Mouse (Mus musculus) lung, postnatal 14 days (tissue): Measurements from ENCODE around the gene Fkbp4.

Experiments used
- DNase-seq: peaks from one replicate; pipeline ENCODE4 v3.0.0; 2021

Fkbp4 gene

DNA sequence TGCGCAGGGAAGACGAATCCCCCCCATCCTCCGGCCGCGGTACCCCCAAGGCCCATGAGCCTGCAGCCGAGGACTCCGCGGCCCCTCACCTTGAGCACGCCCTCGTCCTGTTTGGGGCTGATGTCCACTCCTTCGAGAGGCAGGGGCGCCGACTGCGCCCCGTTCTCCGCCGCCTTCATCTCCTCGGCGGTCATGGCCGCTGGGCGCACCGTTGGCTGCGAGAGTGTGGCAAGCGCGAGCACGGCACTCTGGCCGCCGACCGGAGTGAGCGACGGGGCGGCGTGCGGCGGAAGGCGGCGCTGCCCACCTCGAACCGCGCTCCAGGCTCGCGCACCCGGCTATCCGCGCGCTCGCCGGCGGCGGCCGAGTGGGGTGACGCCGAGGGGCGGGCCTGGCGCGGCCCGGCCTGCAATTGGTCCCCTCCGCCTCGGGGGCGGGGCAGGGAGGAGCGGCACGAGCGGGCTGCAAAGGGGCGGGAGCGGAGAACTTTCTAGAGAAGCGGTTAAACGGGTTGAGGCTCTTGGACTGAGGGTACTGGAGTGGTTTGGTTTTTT, at the start of gene Fkbp4:
TSS of gene Fkbp4 (minus strand) at position 361 of the 554 bp plus-strand sequence.
- peak; percentile 93 for DNase-seq

DNA sequence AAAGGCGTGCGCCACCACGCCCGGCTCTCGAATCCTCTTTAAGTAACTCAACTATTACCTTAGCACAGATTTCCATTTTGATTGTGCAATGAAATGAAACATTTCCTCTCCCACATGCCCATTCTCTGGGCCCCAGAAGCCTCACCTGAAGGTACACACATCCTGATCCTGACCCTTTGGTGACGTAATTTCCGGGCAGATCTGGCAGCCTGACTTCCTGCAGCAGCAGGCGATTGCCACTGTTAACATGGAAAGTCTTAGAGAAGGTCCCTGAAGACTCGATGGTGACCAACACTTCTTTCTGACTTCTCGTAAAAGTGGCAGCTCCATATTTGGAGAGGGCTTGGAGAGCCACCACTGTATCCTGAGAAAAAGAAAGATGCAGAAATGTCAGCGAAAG, 49.3 kb upstream of the Fkbp4 start:
- no peak for DNase-seq

DNA sequence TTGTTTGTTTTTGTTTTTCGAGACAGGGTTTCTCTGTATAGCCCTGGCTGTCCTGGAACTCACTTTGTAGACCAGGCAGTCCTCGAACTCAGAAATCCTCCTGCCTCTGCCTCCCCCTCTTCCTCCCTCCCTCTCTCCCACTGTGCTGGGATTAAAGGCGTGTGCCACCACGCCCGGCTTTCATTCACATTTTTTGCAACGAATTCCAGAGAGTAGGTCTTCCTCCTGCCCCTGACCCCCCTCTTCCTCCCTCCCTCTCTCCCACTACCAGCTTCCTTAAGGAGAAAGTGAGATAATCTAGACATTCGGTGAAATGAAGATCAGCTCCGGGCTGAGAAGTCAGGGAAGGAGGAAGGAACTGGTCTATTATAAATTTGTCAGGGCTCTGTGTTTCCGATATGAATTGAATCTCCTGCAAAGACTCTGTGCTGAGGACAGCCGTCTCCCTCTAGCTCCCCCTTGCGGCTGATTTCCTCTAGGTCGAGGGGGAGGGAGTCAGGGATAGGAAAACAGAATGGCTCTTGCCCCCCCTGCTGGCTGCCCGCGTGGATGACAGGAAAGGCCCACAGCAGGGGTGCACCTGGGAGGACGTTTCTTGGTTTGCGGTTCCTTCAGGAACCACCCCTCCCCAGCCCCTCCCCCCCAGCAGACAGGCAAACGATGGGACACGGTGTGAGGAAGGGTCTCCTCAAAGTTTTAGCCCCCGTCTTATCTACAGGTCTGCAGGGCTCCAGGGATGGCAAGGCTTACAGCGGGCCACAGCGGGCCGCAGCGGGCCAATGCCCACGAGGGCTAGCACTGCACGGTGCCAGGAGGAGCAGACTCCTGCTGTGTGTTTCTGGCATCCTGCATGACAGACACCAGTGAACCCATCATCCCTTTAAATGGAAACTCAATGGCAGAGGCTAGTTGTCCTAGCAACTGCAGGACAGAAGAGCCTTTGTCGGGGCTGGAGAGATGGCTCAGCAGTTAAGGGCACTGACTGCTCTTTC, 41.3 kb upstream of the Fkbp4 start:
- DNase-seq = peak; percentile 99

DNA sequence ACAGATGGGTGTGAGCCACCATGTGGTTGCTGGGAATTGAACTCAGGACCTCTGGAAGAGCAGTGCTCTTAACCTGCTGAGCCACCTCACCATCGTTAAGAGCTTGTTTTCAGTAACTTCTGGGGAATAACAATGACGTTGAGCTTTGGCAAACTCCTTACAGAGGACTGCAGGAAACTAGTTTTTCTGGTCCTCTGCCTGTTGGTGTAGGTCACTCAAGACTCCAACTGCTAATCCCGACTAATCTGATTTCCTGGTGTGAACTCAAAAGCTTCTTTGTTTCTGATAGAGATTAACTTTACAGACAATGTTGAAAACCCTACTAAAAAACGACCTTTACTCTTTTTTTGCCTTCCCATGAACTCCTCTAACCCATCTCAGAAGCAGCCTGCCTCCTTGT, 39.0 kb upstream of the Fkbp4 start:
- no peak for DNase-seq

DNA sequence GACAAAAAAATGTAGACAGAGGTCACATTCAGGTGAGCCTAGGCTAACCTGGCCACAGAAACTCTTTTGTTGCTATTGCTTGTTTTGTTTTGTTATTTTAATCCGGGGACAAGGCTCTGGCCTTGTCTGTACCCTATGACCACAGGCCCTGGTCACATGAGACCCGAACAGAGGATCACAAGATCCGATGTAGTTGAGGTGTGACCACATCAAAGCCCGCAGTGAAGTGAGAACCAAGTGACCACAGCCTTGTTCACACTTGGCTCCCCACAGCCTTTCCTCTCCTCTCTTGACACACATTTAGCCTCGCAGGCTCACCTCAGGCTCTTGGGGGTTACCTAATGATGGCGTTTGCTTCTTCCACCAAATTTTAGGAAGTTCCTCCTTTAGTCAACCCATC, 35.6 kb upstream of the Fkbp4 start:
- no peak for DNase-seq

DNA sequence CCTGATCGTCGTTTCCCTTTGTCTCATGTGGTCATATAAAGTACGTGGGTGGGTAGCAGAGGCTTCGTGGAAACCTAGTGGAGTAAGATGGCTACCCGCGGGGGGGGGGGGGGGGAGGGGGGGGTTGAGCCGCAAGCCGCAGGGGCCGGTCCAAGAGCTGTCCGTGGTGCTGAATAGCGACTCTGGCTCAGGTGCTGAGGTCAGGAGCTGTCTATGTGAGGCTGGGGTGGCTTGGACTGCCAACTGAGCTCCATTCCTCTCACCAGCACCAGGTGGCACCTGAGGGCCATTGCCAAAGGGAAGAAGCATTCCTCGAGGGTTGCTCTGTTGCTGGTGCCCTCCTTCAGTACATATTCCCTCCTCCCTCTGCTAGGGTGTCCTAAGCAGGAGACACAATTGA, 31.0 kb upstream of the Fkbp4 start:
- peak; percentile 69 for DNase-seq

DNA sequence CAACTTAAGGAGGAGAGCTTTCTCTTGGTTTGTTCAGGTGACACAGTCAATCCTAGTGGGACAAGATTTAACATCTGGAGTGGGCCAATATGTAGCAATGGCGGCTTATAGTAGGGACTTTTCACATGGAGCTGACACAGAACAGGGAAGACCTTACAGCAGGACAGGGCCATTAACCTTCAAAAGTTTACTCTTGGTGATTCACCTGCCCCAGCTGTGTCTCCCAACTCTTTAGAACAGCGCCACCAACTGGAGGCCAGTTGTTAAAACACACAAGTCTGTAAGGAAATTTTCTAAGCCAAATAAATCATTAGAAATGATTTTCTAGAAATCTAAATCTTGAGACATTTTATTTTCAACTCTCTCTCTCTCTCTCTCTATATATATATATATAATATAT, 28.8 kb upstream of the Fkbp4 start:
- peak; percentile 20 for DNase-seq

DNA sequence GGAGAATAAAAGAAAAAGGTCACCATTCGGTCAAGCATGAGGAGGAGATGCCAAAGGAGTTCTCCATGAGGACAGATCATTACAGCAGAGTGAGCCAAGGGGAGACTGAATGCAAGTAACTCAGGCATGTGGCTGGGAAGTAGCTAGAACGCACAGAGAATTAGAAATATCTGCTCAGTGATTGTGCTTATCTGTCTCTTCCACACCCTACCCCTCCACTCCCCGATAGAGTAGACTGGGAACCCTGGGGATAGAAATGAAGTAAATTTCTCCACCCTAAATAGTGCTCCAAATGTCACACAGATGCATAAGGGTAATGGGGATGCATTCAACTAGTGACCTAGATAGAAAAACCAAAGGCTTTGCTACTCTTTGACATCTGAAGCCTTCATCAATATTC, 28.1 kb upstream of the Fkbp4 start:
- DNase-seq = no peak

DNA sequence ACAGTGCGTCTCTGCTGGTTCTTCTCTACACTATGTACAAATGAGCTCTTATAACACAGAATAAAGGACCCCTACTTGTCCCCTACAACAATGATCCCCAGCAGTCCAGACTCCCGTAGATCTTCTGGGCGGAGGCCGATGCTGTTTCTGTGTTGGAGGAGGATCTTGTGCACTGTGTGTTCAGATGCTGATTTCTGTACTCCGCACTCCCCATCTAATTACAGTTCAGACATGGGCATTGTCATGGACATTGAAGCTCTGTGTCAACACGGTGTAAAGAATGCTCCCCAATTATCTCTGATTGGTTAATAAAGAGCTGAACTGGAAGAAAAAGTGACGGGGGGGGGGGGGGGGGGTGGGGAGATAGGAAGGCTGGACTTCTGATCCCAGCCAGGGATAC, 27.6 kb upstream of the Fkbp4 start:
- DNase-seq = no peak

DNA sequence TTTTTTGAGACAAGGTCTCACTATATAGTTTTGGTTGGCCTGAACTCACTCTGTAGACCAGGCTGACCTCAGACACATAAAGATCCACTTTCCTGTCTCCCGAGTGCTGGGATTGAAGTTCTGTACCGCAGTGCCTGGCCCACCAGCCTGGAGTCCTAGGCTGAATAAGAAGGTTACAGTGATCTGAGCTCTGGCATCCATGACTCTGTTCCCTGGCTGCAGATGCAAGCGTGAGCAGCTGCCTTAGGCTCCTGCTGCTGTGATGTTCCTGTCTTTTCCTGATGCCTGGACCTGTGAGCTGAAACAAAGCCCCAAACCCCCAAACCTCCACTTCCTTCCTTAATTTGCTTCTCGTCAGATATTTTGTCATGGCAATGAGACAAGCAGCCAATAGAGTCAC, 26.5 kb upstream of the Fkbp4 start:
- no peak for DNase-seq

DNA sequence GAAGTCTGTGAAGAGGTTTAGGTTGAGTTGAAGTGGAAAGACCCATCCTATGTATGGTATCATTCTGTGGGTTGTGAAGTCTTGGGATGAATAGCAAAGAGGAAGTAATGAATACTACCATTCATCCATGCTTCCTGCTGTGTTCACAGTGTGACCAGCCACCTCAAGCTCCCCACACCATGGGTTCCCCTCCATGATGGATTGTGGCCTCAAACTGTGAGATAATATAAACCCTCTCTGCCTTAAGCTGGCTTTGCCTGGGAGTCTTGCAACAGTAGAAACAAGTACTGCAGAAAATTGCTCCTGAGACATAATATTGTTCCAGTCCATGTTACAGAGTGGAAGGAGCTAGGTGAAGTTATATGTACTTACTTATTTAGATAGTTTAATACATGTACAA, 23.1 kb upstream of the Fkbp4 start:
- DNase-seq = no peak

DNA sequence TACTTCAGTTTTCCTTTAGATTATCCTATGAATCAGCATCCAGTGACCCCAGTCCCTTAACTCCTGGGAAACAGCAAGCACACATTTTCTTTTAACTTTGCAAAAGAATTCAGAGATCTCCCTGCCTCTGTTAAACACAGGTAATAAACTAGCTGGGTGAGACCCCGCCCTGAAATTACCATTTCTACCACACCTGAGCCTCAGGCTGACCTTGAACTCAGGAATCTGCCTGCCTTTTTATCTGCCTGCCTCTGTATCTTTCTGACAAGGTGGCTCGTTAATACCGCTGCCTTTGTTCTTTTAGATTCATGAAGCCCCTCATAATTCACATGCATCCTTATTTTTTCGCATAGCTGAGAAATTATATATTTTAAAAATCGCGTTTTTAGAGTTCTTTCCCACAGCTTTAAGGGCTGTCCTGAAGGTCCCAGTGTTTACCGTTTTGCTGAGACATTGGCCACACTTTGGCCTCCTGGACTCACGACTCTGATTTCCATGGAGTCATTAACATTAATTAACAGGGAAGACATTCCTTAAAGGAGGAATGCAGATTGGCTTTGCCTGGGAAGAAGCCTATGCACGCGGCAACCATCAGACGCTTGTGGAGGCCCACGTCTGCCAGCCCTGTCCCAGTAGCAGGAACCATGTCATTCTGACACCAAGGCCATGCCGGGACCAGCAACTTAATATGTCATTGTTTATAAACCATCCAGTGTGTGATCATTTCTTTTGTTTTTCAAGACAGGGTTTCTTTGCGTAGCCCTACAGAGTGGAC, 22.4 kb upstream of the Fkbp4 start:
- no peak for DNase-seq

DNA sequence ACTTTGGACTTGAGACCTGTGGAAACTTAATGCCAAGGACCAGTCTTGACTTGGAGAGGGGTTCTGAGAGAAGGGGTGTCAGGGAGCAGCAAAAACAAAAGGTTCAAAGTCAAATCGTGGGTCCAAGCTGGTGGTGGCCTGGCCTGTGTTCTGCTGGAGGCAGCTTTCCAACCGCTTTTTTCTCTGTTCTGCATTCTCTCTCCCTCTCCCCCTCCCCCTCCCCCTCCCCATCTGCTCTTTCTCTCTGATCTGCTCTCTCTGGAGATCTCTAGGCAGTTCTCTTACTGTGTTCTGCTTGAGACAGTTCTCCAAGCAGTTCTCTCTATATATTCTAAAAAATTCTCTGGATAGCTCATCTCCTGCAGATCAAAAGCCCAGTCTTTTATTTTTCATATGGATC, 21.8 kb upstream of the Fkbp4 start:
- no peak for DNase-seq

DNA sequence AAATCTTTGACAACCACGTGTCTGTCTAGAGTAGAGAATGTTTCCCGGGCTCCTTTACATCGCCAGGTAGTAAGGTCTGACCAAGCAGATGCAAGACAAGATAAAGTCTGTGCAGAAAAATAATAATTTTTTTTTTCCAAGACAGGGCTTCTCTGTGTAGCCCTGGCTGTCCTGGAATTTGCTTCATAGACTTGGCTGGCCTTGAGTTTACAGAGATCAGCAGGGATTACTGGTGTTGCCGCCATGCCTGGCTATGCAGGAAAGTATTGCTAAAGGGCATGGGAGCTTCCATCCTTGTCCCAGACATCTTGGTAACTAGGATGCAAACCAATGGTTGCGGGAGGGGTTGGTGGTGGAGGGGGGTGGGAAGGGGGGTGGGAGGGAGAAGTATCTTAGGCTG, 18.7 kb upstream of the Fkbp4 start:
- no peak for DNase-seq

DNA sequence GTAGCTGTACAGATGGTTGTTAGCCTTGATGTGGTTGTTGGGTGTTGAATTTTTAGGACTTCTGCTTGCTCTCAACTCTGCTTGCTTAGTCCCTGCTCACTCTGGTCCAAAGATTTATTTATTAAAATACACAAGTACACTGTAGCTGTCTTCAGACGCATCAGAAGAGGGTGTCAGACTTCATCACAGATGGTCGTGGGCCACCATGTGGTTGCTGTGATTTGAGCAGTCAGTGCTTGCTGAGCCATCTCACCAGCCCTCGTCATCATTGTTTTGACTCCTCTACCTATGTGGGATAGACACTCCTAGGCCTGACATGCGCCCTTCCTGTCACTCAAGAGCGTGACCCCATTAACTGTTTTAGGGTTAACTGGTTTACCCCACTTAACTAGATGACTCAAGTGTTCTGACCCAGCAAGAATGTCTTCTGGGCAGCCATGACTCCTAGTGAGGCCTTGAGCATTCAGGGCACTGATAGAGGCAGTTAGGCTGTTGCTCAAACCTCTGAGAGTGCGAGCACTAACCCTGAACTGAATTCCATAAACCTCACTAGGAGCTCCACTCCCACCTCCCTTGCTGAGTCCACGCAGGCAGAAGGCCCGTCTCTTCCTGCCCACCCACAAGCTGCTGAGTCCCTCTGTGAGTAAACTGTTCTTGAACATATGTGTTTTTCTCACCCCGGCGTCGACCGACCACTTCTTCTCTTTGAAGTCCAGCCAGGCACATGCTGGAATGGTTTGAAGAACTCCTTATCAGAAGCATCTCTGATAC, 17.5 kb upstream of the Fkbp4 start:
- no peak for DNase-seq

DNA sequence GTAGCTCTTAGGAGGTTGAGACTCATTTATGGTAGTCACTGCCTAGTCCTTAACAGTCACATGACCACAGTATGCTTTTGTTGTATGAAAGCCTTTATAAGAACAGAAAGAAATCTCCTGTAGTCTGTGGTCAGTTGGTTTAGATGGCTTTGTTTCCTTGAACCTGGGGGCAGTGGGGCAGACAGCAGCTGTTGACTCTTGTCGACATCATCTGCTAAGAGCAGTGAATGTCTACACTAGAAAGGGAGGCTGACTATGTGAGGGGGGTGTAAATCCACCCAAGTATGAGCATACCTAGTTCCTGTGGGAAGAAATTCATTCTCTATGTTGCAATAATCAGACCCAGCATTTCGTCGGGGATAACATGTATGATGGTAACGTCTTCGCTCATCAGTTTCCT, 8.6 kb upstream of the Fkbp4 start:
- DNase-seq = no peak

DNA sequence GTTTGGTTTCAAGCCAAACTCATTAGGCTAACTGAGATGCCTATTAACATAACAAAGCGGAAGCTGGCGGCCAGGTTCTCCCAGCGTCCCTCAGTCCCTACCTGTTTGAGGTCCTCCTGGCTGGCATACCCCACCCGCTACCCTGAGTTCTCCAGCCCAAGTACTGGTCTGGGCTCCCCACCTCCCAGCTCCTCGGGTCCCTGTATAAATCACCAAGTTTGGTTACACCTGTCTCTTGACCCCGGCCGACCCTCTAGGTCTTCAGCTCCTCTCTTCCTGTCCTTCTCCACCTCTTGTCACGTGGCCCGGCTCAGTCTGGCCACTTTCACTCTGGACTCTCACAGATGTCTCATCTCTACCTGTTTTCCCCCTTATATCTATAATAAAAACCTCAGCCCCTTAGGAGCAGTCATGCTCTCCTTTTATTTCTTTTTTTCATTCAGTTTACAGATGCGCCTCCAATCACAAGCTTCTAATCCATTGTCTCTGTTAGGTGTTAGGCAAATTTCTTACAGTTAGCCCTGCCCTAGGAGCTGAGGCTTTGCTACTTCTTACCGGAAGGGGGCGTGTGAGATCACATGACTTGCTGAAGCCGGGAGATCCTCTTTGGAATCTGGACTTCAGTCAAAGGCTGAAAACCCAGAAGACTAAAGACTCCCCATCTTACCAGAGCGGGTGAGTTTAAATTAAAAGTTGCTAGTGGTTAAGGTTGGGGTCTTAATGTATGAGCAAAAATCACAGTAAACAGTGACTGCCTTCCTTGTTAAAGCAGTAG, 7.5 kb upstream of the Fkbp4 start:
- peak; percentile 72 for DNase-seq

DNA sequence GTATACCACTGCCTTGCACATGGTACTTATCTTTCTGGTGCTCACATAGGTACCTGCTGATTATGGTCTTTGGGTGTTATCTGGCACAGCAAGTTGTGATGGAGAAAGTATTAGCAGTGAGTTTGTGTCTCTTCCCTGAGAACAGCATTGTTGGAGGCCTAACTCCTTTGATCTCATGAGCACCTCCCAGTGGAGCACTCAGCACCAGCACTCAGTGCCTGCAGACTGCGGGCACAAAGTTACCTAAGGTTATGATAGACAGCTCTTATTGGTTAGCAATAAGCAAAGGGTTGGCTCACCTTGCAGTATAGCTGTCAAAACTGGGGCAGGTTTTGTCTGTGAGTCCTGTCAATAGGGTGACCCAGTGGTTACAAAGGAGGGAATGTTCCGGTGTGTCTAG, 1.8 kb upstream of the Fkbp4 start:
- DNase-seq = no peak

DNA sequence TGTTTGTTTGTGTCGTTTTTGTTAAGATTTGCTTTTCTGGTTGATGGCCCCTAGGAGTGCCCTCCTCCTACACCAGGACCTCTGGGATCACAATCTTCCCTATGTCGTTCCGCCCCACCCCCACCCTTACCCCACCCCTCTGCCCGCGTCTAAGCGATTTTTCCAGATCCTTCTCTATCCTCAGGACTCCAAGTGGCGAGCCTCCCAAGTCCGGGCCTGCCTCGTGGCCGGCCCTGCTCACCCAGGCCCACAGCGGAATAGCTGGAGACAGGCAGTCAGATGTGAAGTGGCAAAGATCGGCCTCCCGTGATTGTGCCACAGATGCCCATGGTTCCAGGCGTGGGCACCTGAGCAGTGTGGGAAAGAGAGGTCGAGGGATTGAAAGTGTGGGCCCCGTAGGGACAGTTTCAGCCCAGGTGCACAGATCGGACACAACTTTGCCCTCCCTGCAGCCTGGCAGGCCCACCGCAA, 429 bp upstream of the Fkbp4 start:
- no peak for DNase-seq

DNA sequence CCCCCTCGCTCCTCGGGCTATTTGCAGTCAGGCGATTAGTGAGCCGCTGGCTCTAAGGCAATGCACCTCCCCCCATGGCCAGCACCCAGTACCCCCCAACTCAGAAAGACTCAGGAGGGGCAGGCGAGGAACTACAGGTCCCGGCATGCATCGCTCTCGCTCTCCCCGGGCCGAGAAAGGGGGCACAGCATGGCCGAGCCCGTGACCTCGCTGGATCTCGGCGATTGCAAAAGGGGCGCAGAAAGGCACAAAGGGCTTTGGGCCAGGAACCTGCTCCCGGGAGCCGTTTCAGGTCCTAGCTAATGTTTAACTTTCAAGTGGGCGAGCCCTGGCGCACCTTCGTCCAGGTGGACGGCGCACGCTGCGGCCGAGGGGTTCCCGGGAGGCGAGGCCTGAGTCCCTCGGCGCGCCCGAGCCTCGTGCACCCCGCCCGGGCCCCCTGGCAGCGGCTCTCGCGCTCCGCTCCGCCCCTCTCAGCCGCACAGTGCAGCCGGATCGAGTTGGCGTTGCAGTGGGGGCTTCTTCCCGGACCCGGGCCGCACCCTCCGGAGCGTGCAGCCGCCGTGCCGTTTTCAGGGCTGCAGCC, 653 bp downstream of the Fkbp4 start:
- peak; percentile 70 for DNase-seq

DNA sequence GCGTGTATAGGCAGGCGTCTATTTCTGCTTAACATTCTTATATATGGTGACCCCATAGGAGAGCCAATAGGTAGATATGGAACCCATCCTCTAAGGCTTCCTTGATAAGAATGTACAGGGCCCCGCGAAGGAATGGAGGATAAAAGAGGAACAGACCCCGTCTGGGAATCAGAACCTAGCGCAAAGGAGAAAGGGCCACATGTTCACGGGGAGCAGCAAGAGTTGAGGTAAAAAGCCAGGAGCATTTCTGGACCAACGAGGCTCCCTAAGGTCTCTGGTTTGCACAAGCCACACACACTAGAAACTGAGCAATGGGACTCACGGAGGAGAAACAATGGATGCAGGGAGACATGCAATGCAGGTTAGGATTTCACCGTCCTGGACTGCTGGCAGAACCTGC, 1.2 kb downstream of the Fkbp4 start:
- no peak for DNase-seq
